Mouse (Mus musculus): ENCODE measurements at regions not wholly inside any gene's neighbourhood (a gene's known extent, or its start where the extent isn't known, plus 50 kb on each side); places are given as distances from the start of the nearest gene placed in this dataset.

GRCm38 (mm10) chr16:55435139-55435968 is 137.6 kb upstream of the Zpld1 start:
- Histone ChIP-seq H3K9me3 (replicated peaks; ENCODE audit: control insufficient read depth, low read length) (no peaks in the 10 kb centered on the region), H3K4me2 (ENCODE audit: low read depth, low read length) (no peak overlapping the region), H3K36me3 (ENCODE audit: control insufficient read depth, insufficient read depth) (no peaks in the 10 kb centered on the region), H3K4me3 (ENCODE audit: low read depth, low read length) (no peak overlapping the region), H3K4me1 (ENCODE audit: control insufficient read depth, low read depth, low read length) (no peaks in the 10 kb centered on the region), H3K27me3 (ENCODE audit: control insufficient read depth, insufficient read depth, low read depth, low read length) (no peaks in the 10 kb centered on the region), H3K9ac (ENCODE audit: low read depth, low read length) (no peak overlapping the region), H3K27ac (ENCODE audit: low read length) (no peak overlapping the region)
- WGBS (ENCODE audit: insufficient replicate concordance), result 45% methylated on average over 4 of the region's 4 CpGs
- ATAC-seq (ENCODE audit: low read depth), result no peak

GRCm38 (mm10) chr16:55421569-55422342 is 124.0 kb upstream of the Zpld1 start:
- ATAC-seq (ENCODE audit: low read depth), result no peak
- no peak overlapping the region for H3K27ac ChIP-seq (ENCODE audit: low read length)
- H3K9me3 ChIP-seq (replicated peaks; ENCODE audit: control insufficient read depth, low read length), result no peaks in the 10 kb centered on the region
- no peak overlapping the region for H3K9ac ChIP-seq (ENCODE audit: low read depth, low read length)
- H3K4me2 ChIP-seq (ENCODE audit: low read depth, low read length), result no peak overlapping the region
- no peaks in the 10 kb centered on the region for H3K36me3 ChIP-seq (ENCODE audit: control insufficient read depth, insufficient read depth)
- WGBS (ENCODE audit: insufficient replicate concordance), result 40% methylated on average over 7 of the region's 7 CpGs
- no peak overlapping the region for H3K4me3 ChIP-seq (ENCODE audit: low read depth, low read length)
- no peaks in the 10 kb centered on the region for H3K4me1 ChIP-seq (ENCODE audit: control insufficient read depth, low read depth, low read length)
- no peaks in the 10 kb centered on the region for H3K27me3 ChIP-seq (ENCODE audit: control insufficient read depth, insufficient read depth, low read depth, low read length)

DNA sequence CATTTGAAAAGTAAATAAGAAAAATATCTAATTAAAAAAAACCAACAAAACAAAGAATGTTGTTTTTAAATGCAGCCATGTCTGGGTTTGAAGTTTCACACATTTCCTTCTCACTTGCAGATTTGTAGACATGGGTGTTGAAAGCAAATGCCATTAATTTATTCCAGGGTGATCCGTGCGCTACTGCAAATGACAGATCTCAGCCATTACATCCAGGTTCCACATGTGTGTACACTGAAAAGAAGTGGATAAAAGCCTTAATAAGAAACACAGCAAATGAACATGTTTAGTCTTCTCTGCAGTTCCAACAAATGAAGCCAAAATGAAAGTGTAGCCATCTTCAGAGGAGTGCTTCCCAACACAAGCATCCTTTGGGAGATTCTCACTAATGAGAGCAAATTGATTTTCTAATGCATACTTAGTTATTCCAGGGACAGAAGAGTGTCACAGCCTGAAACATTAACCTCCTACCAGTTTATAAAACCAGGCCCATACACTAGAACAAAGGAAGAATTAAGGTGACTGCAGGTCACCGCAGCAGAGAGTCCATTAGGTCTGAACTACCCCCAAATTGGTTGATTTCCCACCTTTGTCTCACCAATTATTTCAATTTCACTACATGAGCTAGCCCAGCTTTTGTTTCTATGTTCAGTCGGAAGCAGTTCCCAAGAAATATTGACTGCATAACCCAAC is 123.2 kb upstream of the Zpld1 start:
- no peak overlapping the region for H3K27ac ChIP-seq (ENCODE audit: low read length)
- H3K4me2 ChIP-seq (ENCODE audit: low read depth, low read length), result no peak overlapping the region
- H3K27me3 ChIP-seq (ENCODE audit: control insufficient read depth, insufficient read depth, low read depth, low read length), result no peaks in the 10 kb centered on the region
- 57% methylated on average over 4 of the region's 4 CpGs for WGBS (ENCODE audit: insufficient replicate concordance)
- ATAC-seq (ENCODE audit: low read depth), result no peak
- H3K9me3 ChIP-seq (replicated peaks; ENCODE audit: control insufficient read depth, low read length), result no peaks in the 10 kb centered on the region
- H3K36me3 ChIP-seq (ENCODE audit: control insufficient read depth, insufficient read depth), result no peaks in the 10 kb centered on the region
- no peaks in the 10 kb centered on the region for H3K4me1 ChIP-seq (ENCODE audit: control insufficient read depth, low read depth, low read length)
- no peak overlapping the region for H3K4me3 ChIP-seq (ENCODE audit: low read depth, low read length)
- no peak overlapping the region for H3K9ac ChIP-seq (ENCODE audit: low read depth, low read length)

- ATAC-seq (ENCODE audit: low read depth), result no peak
- Histone ChIP-seq H3K27me3 (ENCODE audit: control insufficient read depth, insufficient read depth, low read depth, low read length) (no peaks in the 10 kb centered on the region), H3K4me1 (ENCODE audit: control insufficient read depth, low read depth, low read length) (no peaks in the 10 kb centered on the region), H3K9me3 (replicated peaks; ENCODE audit: control insufficient read depth, low read length) (no peaks in the 10 kb centered on the region), H3K27ac (ENCODE audit: low read length) (no peak overlapping the region), H3K4me2 (ENCODE audit: low read depth, low read length) (no peak overlapping the region), H3K9ac (ENCODE audit: low read depth, low read length) (no peak overlapping the region), H3K36me3 (ENCODE audit: control insufficient read depth, insufficient read depth) (no peaks in the 10 kb centered on the region), H3K4me3 (ENCODE audit: low read depth, low read length) (no peak overlapping the region)
- 62% methylated on average over 3 of the region's 3 CpGs for WGBS (ENCODE audit: insufficient replicate concordance)
Observed at GRCm38 (mm10) chr16:55418871-55419270, 121.1 kb upstream of the Zpld1 start.

- ATAC-seq (ENCODE audit: low read depth), result no peak
- H3K27me3 ChIP-seq (ENCODE audit: control insufficient read depth, insufficient read depth, low read depth, low read length), result no peaks in the 10 kb centered on the region
- H3K4me2 ChIP-seq (ENCODE audit: low read depth, low read length), result no peak overlapping the region
- H3K4me1 ChIP-seq (ENCODE audit: control insufficient read depth, low read depth, low read length), result no peaks in the 10 kb centered on the region
- no peaks in the 10 kb centered on the region for H3K9me3 ChIP-seq (replicated peaks; ENCODE audit: control insufficient read depth, low read length)
- H3K4me3 ChIP-seq (ENCODE audit: low read depth, low read length), result no peak overlapping the region
- no peaks in the 10 kb centered on the region for H3K36me3 ChIP-seq (ENCODE audit: control insufficient read depth, insufficient read depth)
- no peak overlapping the region for H3K27ac ChIP-seq (ENCODE audit: low read length)
- H3K9ac ChIP-seq (ENCODE audit: low read depth, low read length), result no peak overlapping the region
Observed at GRCm38 (mm10) chr16:55400818-55401217, 103.0 kb upstream of the Zpld1 start.

DNA sequence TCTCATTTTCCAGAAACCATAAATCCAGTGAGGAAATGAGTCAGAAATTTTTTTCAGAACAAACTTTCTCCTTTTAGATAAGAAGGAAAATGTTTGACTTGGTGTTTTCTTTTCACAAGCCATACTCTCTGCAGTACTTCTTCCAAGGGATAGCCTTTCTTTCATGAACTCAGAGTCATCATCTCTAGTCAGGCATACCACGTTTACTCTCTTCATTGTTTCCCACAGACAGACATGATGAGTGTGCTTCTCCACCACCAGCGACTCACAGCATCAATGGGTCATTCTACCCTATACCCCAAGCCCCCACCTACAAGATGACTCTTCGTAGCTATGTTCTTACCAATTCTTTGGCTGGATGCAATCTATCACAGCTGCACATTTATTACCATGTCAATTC is 97.1 kb upstream of the Zpld1 start:
- WGBS (ENCODE audit: insufficient replicate concordance), result 45% methylated on average over 3 of the region's 3 CpGs
- no peak overlapping the region for H3K4me3 ChIP-seq (ENCODE audit: low read depth, low read length)
- no peaks in the 10 kb centered on the region for H3K9me3 ChIP-seq (replicated peaks; ENCODE audit: control insufficient read depth, low read length)
- no peak overlapping the region for H3K9ac ChIP-seq (ENCODE audit: low read depth, low read length)
- no peak overlapping the region for H3K27ac ChIP-seq (ENCODE audit: low read length)
- ATAC-seq (ENCODE audit: low read depth), result no peak
- no peaks in the 10 kb centered on the region for H3K27me3 ChIP-seq (ENCODE audit: control insufficient read depth, insufficient read depth, low read depth, low read length)
- no peaks in the 10 kb centered on the region for H3K36me3 ChIP-seq (ENCODE audit: control insufficient read depth, insufficient read depth)
- no peak overlapping the region for H3K4me2 ChIP-seq (ENCODE audit: low read depth, low read length)
- H3K4me1 ChIP-seq (ENCODE audit: control insufficient read depth, low read depth, low read length), result no peaks in the 10 kb centered on the region

DNA sequence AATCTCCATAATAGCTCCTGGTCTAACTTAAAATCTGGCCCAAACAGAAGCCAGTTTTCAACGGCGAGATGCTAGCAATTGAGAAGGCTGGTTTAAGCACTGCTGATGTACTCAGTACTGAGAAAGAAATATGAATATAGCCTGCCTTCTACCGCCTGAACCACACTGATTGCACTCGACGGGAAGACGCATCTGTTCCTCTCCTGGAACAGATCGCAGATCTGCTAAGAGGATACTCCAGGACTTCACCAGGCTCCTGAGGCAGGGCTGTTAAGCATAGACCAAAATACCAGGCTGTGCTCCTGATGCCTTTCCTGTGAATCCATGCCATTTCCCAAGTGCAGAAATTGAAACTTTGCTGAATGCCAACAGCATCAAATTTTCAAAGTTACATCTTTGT is 92.6 kb upstream of the Zpld1 start:
- H3K4me2 ChIP-seq (ENCODE audit: low read depth, low read length), result no peak overlapping the region
- H3K4me1 ChIP-seq (ENCODE audit: control insufficient read depth, low read depth, low read length), result no peaks in the 10 kb centered on the region
- no peaks in the 10 kb centered on the region for H3K9me3 ChIP-seq (replicated peaks; ENCODE audit: control insufficient read depth, low read length)
- no peak overlapping the region for H3K9ac ChIP-seq (ENCODE audit: low read depth, low read length)
- no peak overlapping the region for H3K4me3 ChIP-seq (ENCODE audit: low read depth, low read length)
- ATAC-seq (ENCODE audit: low read depth), result no peak
- H3K27ac ChIP-seq (ENCODE audit: low read length), result no peak overlapping the region
- no peaks in the 10 kb centered on the region for H3K36me3 ChIP-seq (ENCODE audit: control insufficient read depth, insufficient read depth)
- no peaks in the 10 kb centered on the region for H3K27me3 ChIP-seq (ENCODE audit: control insufficient read depth, insufficient read depth, low read depth, low read length)
- 68% methylated on average over 7 of the region's 7 CpGs for WGBS (ENCODE audit: insufficient replicate concordance)

- Histone ChIP-seq H3K27ac (ENCODE audit: low read length) (no peak overlapping the region), H3K36me3 (ENCODE audit: control insufficient read depth, insufficient read depth) (no peaks in the 10 kb centered on the region), H3K4me1 (ENCODE audit: control insufficient read depth, low read depth, low read length) (no peaks in the 10 kb centered on the region), H3K27me3 (ENCODE audit: control insufficient read depth, insufficient read depth, low read depth, low read length) (no peaks in the 10 kb centered on the region), H3K4me2 (ENCODE audit: low read depth, low read length) (no peak overlapping the region), H3K4me3 (ENCODE audit: low read depth, low read length) (no peak overlapping the region), H3K9me3 (replicated peaks; ENCODE audit: control insufficient read depth, low read length) (no peaks in the 10 kb centered on the region), H3K9ac (ENCODE audit: low read depth, low read length) (no peak overlapping the region)
- ATAC-seq (ENCODE audit: low read depth), result no peak
- 62% methylated on average over 7 of the region's 7 CpGs for WGBS (ENCODE audit: insufficient replicate concordance)
Observed at GRCm38 (mm10) chr16:55379996-55380395, 82.2 kb upstream of the Zpld1 start.

- Histone ChIP-seq H3K4me2 (ENCODE audit: low read depth, low read length) (no peak overlapping the region), H3K4me1 (ENCODE audit: control insufficient read depth, low read depth, low read length) (no peaks in the 10 kb centered on the region), H3K9me3 (replicated peaks; ENCODE audit: control insufficient read depth, low read length) (no peaks in the 10 kb centered on the region), H3K4me3 (ENCODE audit: low read depth, low read length) (no peak overlapping the region), H3K27me3 (ENCODE audit: control insufficient read depth, insufficient read depth, low read depth, low read length) (no peaks in the 10 kb centered on the region), H3K9ac (ENCODE audit: low read depth, low read length) (no peak overlapping the region), H3K36me3 (ENCODE audit: control insufficient read depth, insufficient read depth) (no peaks in the 10 kb centered on the region), H3K27ac (ENCODE audit: low read length) (no peak overlapping the region)
- ATAC-seq (ENCODE audit: low read depth), result no peak
Observed at GRCm38 (mm10) chr16:55379189-55379588, 81.4 kb upstream of the Zpld1 start.

Measured in liver, embryonic 16.5 days (tissue).